Mouse (Mus musculus): Measurements from ENCODE around the gene Gpatch11. TPM values are rescaled to one million over a fixed set of nuclear protein-coding genes. Genes with fewer than 3 reads are reported as not detected.
"Not testable (repeated sequence)": the region's sequence is repeated elsewhere in the genome, so short reads cannot be mapped to it uniquely, and the experiment has no call there.

The Gpatch11 gene
- 38.4 TPM in 2 replicates for polyA plus RNA-seq (2016; fragmentation: Nextera tagmentation; extraction: Ambion mirVana)

DNA sequence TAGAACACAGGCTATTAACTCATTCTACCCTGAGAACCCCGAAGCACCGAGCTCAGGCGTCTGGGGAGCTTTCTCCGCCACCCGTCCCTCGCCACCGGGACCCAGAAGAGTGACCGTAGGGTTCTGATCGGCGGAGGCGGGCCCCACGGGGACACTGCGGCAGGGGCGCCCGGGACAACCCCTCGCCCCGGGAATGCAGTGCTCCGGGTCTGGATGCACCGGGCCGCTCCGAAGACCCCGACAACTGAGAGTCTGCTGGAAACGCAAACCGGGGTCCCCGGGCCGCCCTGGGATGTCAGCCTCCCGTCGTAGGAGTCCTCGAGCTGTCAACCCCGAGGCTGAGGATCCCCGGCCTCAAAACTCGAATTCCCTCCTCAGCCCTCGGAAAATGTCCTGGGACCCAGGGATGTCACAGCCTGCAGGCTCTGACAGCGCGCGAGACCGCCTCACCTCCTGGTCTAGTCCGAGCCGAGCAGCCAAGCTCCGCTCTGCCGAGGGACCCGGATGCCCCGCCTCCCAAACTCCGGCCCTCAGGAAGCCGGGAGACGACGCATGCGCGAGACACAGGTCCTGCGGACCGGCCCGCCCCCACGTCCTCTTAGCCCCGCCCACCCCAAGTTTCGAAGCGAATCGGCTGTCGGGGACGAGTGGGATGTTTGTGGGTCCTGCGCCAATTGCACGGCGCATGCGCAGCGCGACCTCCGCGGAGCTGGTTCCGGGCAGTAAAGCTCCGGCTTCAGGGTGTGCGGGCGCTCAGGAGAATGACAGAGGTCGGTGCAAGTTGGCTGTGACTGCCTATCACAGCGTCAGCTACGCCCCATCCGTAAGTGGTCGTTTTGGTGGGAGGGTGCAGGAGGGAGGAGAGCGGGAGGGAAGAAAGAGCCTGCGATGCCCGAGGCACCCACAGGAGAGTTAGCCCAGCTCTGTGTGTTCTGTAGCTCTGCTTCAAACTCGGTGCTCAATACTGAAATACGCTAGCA is at the start of gene Gpatch11, which contains the start of gene Heatr5b:
Gene Gpatch11, plus strand, starts transcription at position 712 of the 980 bp plus-strand sequence.
Gene Heatr5b, minus strand, starts transcription at position 509 of the 980 bp plus-strand sequence.
- Histone ChIP-seq H3K36me3 (peaks cover 31% of the 10 kb centered on the region), H3K9me3 (replicated peaks) (no peaks in the 10 kb centered on the region), H3K27ac (ENCODE audit: poor library complexity, severe bottlenecking) (peak within 1 kb of the TSS; percentile 86), H3K9ac (peak within 1 kb of the TSS; percentile 94), H3K27me3 (replicated peaks) (no peaks in the 10 kb centered on the region), H3K4me1 (replicated peaks) (0 out of 2 replicates have a peak, but pooled peaks cover 5% of the 10 kb centered on the region), H3K4me2 (peak within 1 kb of the TSS; percentile 90), H3K4me3 (peak within 1 kb of the TSS; percentile 91)
- ATAC-seq (ENCODE audit: insufficient number of reproducible peaks, low FRiP score), result peak; percentile 99
- WGBS, result under 1% methylated on average over 80 of the region's 81 CpGs

DNA sequence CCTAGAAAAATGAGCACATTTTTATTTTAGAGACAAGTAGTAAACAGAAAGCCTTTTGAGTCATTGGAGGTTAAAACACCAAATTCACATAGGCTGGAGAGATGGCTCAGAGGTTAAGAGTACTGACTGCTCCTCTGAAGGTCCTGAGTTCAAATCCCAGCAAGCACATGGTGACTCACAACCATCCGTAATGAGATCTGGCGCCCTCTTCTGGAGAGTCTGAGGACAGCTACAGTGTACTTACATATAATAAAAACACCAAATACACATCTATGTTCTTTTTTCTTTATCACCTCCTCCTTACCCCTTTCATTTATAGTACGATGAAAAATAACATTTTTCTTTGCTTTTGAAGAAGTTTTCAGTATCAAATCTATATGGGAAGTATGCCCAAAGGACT is 47.1 kb upstream of the Gpatch11 start:
- peaks cover 25% of the 10 kb centered on the region for H3K4me1 ChIP-seq (replicated peaks)
- H3K4me3 ChIP-seq; H3K27me3 ChIP-seq (replicated peaks); H3K4me2 ChIP-seq; ATAC-seq (ENCODE audit: insufficient number of reproducible peaks, low FRiP score); H3K27ac ChIP-seq (ENCODE audit: poor library complexity, severe bottlenecking); H3K9ac ChIP-seq; H3K9me3 ChIP-seq (replicated peaks): not testable (repeated sequence)
- 74% methylated on average over 3 of the region's 3 CpGs for WGBS
- H3K36me3 ChIP-seq, result peaks cover 18% of the 10 kb centered on the region

DNA sequence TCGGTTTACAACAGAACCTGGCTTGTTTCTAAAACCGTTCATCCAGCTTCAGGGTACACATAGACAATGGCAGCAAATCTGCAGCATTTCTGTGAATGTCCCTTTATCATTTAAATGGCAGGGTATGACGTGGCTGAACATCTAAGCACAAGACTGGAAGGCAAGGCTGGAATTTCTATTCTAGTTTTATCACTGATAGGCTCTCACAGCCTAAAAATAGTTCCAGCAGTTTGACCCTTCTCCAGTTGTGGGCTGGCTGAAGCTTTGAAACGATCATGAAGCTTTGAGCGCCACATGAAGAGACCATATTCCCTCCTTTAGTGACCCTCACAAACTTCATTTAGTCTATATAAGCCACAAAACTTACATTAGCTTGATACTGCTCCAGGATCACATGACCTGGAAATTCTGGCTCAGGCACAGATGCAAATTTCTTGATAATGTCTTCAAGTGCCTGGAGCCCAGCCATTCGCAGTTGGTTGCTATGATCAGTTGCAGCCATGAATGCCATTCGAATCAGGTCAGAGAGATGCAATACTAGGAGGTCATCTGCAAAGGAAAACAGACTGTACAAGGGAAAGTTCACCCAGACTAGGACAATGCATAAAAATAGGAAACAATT is 44.2 kb upstream of the Gpatch11 start:
- peak; percentile 87 for ATAC-seq (ENCODE audit: insufficient number of reproducible peaks, low FRiP score)
- Histone ChIP-seq H3K27ac (ENCODE audit: poor library complexity, severe bottlenecking) (peak overlapping the region; percentile 97), H3K27me3 (replicated peaks) (no peaks in the 10 kb centered on the region), H3K9me3 (replicated peaks) (no peaks in the 10 kb centered on the region), H3K4me3 (no peak overlapping the region), H3K36me3 (peaks cover 25% of the 10 kb centered on the region), H3K4me1 (replicated peaks) (peaks cover 28% of the 10 kb centered on the region), H3K4me2 (peak overlapping the region; percentile 24; the same call in 1 of the 2 replicates), H3K9ac (no peak overlapping the region; the same call in 1 of the 2 replicates)
- WGBS, result 26% methylated on average over 7 of the region's 7 CpGs

DNA sequence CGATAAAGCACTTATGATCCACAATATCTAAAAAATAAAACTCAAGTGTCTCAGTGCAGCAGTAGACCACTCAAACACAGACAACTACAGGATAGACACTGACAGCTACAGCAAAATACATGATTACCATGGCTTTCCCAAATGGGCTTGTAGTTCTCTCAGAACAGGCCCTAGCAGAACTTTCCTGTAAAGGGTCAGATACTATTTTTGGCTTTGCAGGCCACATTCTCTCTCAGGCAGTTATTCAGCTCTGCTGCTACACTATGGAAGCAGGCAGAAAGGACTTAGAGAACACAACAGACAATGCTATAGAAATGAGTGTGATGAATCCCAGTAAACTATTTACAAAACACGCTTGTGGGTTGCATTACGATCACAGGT is 43.7 kb upstream of the Gpatch11 start:
- Histone ChIP-seq H3K36me3 (peaks cover 30% of the 10 kb centered on the region), H3K4me1 (replicated peaks) (peaks cover 28% of the 10 kb centered on the region), H3K4me2 (no peak overlapping the region), H3K9ac (no peak overlapping the region), H3K4me3 (no peak overlapping the region), H3K27ac (ENCODE audit: poor library complexity, severe bottlenecking) (peak overlapping the region; percentile 97), H3K27me3 (replicated peaks) (no peaks in the 10 kb centered on the region), H3K9me3 (replicated peaks) (no peaks in the 10 kb centered on the region)
- peak; percentile 65; the same call in 1 of the 2 replicates for ATAC-seq (ENCODE audit: insufficient number of reproducible peaks, low FRiP score)
- 65% methylated on average over 3 of the region's 3 CpGs for WGBS

DNA sequence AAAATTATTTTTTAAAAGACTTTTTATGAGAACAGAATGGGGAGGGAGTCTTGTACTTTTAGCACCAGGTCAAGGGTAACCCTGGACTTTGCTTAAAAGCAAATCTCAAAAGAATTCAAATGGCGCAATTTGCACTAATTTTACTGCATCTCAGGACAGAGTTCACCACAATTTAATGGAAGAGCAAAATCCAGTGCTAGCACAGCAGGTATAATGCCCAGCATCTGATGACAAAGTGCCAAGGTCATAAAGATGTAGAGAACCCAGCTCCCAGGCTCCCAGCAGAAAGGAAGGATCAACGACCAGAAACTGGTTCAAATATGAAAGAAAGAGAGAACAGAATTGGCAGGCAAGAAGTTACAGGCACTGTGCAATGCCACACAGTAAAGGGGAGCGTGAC is 43.2 kb upstream of the Gpatch11 start:
- H3K27me3 ChIP-seq (replicated peaks), result no peaks in the 10 kb centered on the region
- H3K4me2 ChIP-seq, result no peak overlapping the region
- H3K4me1 ChIP-seq (replicated peaks), result peaks cover 28% of the 10 kb centered on the region
- no peak overlapping the region for H3K4me3 ChIP-seq
- H3K9ac ChIP-seq, result no peak overlapping the region
- H3K36me3 ChIP-seq, result peaks cover 34% of the 10 kb centered on the region
- peak overlapping the region; percentile 97 for H3K27ac ChIP-seq (ENCODE audit: poor library complexity, severe bottlenecking)
- no peaks in the 10 kb centered on the region for H3K9me3 ChIP-seq (replicated peaks)
- 71% methylated on average over 3 of the region's 3 CpGs for WGBS
- no peak for ATAC-seq (ENCODE audit: insufficient number of reproducible peaks, low FRiP score)

DNA sequence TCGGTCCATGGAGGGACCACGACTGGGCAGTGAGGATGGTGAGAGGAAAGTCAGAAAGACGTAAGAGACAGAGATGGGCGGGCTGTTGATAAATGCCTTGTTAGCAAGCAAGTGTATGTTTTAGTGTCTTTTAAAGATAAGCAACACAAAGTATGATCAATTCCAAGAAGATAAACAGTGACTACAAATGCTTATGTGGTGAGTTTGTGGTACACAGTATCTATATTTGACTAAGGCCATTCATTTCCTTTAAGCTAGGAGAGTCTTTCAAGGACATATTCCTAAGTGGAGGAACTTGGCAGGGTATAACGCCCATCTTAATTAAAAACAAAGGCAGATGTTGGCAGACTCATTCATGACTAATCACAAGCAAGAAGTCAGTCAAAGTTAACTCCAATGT is 41.0 kb upstream of the Gpatch11 start:
- H3K27ac ChIP-seq (ENCODE audit: poor library complexity, severe bottlenecking), result no peak overlapping the region
- no peak overlapping the region for H3K9ac ChIP-seq
- H3K4me1 ChIP-seq (replicated peaks), result peaks cover 28% of the 10 kb centered on the region
- H3K9me3 ChIP-seq (replicated peaks), result no peaks in the 10 kb centered on the region
- no peak overlapping the region for H3K4me2 ChIP-seq
- no peaks in the 10 kb centered on the region for H3K27me3 ChIP-seq (replicated peaks)
- H3K4me3 ChIP-seq, result no peak overlapping the region
- H3K36me3 ChIP-seq, result peaks cover 42% of the 10 kb centered on the region
- WGBS, result 76% methylated on average over 5 of the region's 5 CpGs
- ATAC-seq (ENCODE audit: insufficient number of reproducible peaks, low FRiP score), result no peak

DNA sequence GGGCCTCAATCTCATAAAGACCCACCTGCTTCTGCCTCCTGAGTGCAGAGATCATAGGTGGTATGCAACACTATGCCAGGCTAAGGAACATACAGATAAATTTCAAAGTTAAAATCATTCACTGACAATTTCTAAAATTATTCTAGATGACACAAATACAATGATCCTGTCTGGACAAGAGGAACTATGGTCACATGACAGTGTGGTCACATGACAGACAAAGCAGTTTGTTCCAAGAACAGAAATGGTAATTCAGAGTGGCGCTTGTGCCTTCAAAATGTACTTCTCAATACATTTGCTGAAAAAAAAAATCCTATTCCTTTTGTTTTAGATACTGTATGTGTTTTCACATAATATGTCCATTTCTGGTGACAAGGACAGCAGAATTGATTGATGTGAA is 38.1 kb upstream of the Gpatch11 start:
- H3K27me3 ChIP-seq (replicated peaks), result no peaks in the 10 kb centered on the region
- 91% methylated on average over 1 of the region's 1 CpGs for WGBS

DNA sequence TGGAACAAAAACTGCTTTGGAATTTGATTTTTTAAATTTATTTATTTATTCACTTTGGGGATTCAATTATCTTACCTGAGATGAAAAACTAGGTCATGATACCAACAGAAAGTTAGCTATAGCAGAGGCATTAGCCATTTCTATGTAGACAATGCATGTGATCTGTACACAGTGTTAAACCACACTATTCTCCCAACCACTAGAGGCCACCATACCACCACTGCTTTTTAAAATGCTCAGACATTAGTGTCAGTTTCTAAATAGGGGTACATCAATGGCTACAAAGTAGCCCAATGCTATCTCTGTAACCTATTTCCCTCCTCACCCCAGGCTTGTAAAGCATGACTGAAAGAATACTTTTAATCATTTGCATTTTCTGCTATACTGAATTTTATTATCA is 26.3 kb upstream of the Gpatch11 start:
- Histone ChIP-seq H3K36me3 (peaks cover 43% of the 10 kb centered on the region), H3K9ac (no peak overlapping the region), H3K27me3 (replicated peaks) (no peaks in the 10 kb centered on the region), H3K4me3 (no peak overlapping the region), H3K27ac (ENCODE audit: poor library complexity, severe bottlenecking) (no peak overlapping the region), H3K9me3 (replicated peaks) (no peaks in the 10 kb centered on the region), H3K4me1 (replicated peaks) (0 out of 2 replicates have a peak, but pooled peaks cover 3% of the 10 kb centered on the region), H3K4me2 (no peak overlapping the region)
- ATAC-seq (ENCODE audit: insufficient number of reproducible peaks, low FRiP score), result no peak

More for the DNA sequence above, 38.1 kb upstream of the Gpatch11 start:
- H3K4me1 ChIP-seq (replicated peaks), result peaks cover 11% of the 10 kb centered on the region
- H3K36me3 ChIP-seq, result peaks cover 57% of the 10 kb centered on the region
- no peaks in the 10 kb centered on the region for H3K9me3 ChIP-seq (replicated peaks)
- no peak for ATAC-seq (ENCODE audit: insufficient number of reproducible peaks, low FRiP score)
- no peak overlapping the region for H3K4me3 ChIP-seq
- no peak overlapping the region for H3K27ac ChIP-seq (ENCODE audit: poor library complexity, severe bottlenecking)
- H3K9ac ChIP-seq, result no peak overlapping the region
- H3K4me2 ChIP-seq, result no peak overlapping the region

DNA sequence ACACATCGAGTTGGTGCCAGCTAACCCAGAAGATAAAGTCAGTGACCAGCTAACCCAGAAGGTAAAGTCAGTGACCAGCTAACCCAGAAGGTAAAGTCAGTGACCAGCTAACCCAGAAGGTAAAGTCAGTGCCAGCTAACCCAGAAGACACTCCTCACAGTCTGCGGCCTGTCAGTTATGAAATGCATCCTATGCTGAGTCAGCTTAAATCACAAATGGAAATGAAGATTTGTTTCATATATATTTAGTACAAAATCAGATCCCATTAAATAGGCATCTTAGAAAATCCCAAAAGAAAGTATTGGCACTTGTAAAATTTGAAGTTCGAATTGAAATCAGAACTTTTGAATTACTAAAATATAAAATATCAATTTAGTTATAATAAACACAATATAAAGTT is 25.8 kb upstream of the Gpatch11 start:
- H3K4me2 ChIP-seq, result no peak overlapping the region
- no peak for ATAC-seq (ENCODE audit: insufficient number of reproducible peaks, low FRiP score)
- 0 out of 2 replicates have a peak, but pooled peaks cover 3% of the 10 kb centered on the region for H3K4me1 ChIP-seq (replicated peaks)
- 80% methylated on average over 3 of the region's 3 CpGs for WGBS
- H3K9ac ChIP-seq, result no peak overlapping the region
- H3K27me3 ChIP-seq (replicated peaks), result no peaks in the 10 kb centered on the region
- peaks cover 43% of the 10 kb centered on the region for H3K36me3 ChIP-seq
- H3K9me3 ChIP-seq (replicated peaks), result no peaks in the 10 kb centered on the region
- no peak overlapping the region for H3K27ac ChIP-seq (ENCODE audit: poor library complexity, severe bottlenecking)
- H3K4me3 ChIP-seq, result no peak overlapping the region

DNA sequence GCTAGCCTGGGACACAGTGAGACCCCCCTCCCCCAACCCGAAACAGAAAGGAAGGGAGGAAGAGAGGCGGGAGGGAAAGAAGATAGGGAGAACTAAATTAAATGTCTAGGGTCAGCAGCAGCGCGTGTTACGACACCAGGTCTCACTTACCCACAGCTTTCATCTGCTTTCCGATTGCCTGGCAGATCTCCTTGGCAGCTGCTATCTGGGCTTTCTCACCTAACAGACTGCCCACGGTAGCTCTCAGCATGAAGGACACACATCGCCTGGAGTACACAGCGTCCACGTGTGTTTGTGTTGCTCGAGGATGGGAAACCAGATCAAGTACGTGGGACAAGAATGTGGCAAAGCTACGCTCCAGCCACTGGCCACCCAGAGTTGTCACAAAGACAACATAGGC is 11.0 kb upstream of the Gpatch11 start:
- H3K9ac ChIP-seq, result no peak overlapping the region
- 57% methylated on average over 13 of the region's 13 CpGs for WGBS

DNA sequence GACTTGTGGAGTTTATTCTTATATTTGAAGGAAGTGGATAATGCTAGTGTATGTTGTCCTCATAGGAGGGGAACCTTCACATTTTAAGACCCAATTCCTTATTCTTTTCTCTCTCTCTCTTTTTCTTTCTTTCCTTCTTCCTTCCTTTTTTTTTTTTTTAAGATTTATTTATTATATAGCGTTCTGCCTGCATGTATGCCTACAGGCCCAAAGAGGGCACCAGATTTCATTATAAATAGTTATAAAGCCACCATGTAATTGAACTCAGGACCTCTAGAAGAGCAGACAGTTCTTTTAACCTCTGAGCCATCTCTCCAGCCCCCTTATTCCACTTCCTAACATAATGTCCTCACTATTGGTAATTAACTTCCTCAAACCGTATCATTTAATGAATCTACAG is 689 bp downstream of the Gpatch11 start:
- Histone ChIP-seq H3K9ac (peak overlapping the region; percentile 67), H3K27ac (ENCODE audit: poor library complexity, severe bottlenecking) (peak overlapping the region; percentile 84), H3K36me3 (peaks cover 28% of the 10 kb centered on the region), H3K4me1 (replicated peaks) (0 out of 2 replicates have a peak, but pooled peaks cover 5% of the 10 kb centered on the region), H3K4me3 (peak overlapping the region; percentile 91), H3K27me3 (replicated peaks) (no peaks in the 10 kb centered on the region), H3K9me3 (replicated peaks) (no peaks in the 10 kb centered on the region), H3K4me2 (peak overlapping the region; percentile 90)
- no peak for ATAC-seq (ENCODE audit: insufficient number of reproducible peaks, low FRiP score)
- WGBS, result 39% methylated on average over 2 of the region's 2 CpGs

More for the DNA sequence above, 11.0 kb upstream of the Gpatch11 start:
- no peak for ATAC-seq (ENCODE audit: insufficient number of reproducible peaks, low FRiP score)
- Histone ChIP-seq H3K36me3 (peaks cover 74% of the 10 kb centered on the region), H3K27ac (ENCODE audit: poor library complexity, severe bottlenecking) (peak overlapping the region; percentile 37), H3K27me3 (replicated peaks) (no peaks in the 10 kb centered on the region), H3K9me3 (replicated peaks) (no peaks in the 10 kb centered on the region), H3K4me1 (replicated peaks) (peaks cover 7% of the 10 kb centered on the region), H3K4me3 (no peak overlapping the region), H3K4me2 (peak overlapping the region; percentile 5; the same call in 1 of the 2 replicates)
